Mouse (Mus musculus) gastrocnemius, adult 2 months (tissue): ENCODE results near the gene Slc2a4. TPM values are rescaled to one million over a fixed set of nuclear protein-coding genes. Genes with fewer than 3 reads are reported as not detected.

Experiments
- DNase-seq: peaks from one replicate; pipeline ENCODE4 v3.0.0; 2022
- H3K27ac ChIP-seq: fragments of 200-600 bp; 2 replicates; pipeline ENCODE4 v1.8.1; 2022; ENCODE audit warnings: mild to moderate bottlenecking
- H3K4me3 ChIP-seq: fragments of 200-600 bp; 2 replicates; pipeline ENCODE4 v1.8.1; 2022; ENCODE audit warnings: mild to moderate bottlenecking, moderate library complexity
- CTCF ChIP-seq: fragments of 200-600 bp; IDR thresholded peaks from 2 replicates; pipeline ENCODE4 v1.8.1; 2022; ENCODE audit warnings: antibody characterized with exemption, mild to moderate bottlenecking, moderate library complexity
- intact Hi-C: fragments of 180-260 bp; cut with DNase I; formaldehyde crosslinking; loops from one replicate; pipeline ENCODE4 v1.15.1; 2025
- total RNA-seq, 2 experiments: library from RNA; stranded (reverse); gene quantifications; 2 replicates each; pipeline ENCODE4 v1.2.3; 2021

Slc2a4 gene
- total RNA-seq, 2 experiments from 2014 or later = 494 to 503 TPM

- TF ChIP-seq CTCF = no peak
- intact Hi-C loops = no loop called here
Measured at GRCm38 (mm10) chr11:69947337-69948065, 487 bp downstream of the Slc2a4 start.

GRCm38 (mm10) chr11:69945997-69946891, 1.7 kb downstream of the Slc2a4 start:
- DNase-seq = peak; percentile 65
- intact Hi-C loops = no loop called here
- no peak for TF ChIP-seq CTCF
- peak overlapping the region; percentile 94 for H3K27ac ChIP-seq
- H3K4me3 ChIP-seq = peak overlapping the region; percentile 88

More at GRCm38 (mm10) chr11:69947337-69948065, 487 bp downstream of the Slc2a4 start:
- H3K27ac ChIP-seq = peak overlapping the region; percentile 94
- H3K4me3 ChIP-seq = peak overlapping the region; percentile 88
- DNase-seq = peak; percentile 93

- peak overlapping the region; percentile 94 for H3K27ac ChIP-seq
- no peak for TF ChIP-seq CTCF
- peak overlapping the region; percentile 88 for H3K4me3 ChIP-seq
- intact Hi-C loops = no loop called here
- peak; percentile 38 for DNase-seq
Measured at GRCm38 (mm10) chr11:69945216-69945615, 2.8 kb downstream of the Slc2a4 start.

GRCm38 (mm10) chr11:69940962-69941361, 7.0 kb downstream of the Slc2a4 start:
- peak; percentile 58 for DNase-seq
- no peak for TF ChIP-seq CTCF

GRCm38 (mm10) chr11:69939731-69940130, 8.3 kb downstream of the Slc2a4 start:
- TF ChIP-seq CTCF = no peak
- H3K27ac ChIP-seq = peak overlapping the region; percentile 83
- intact Hi-C loops = no loop called here
- no peak for DNase-seq
- no peak overlapping the region for H3K4me3 ChIP-seq

More at GRCm38 (mm10) chr11:69940962-69941361, 7.0 kb downstream of the Slc2a4 start:
- H3K27ac ChIP-seq = peak overlapping the region; percentile 83
- intact Hi-C loops = no loop called here
- H3K4me3 ChIP-seq = no peak overlapping the region

- H3K27ac ChIP-seq = peak overlapping the region; percentile 83
- intact Hi-C loops = no loop called here
- TF ChIP-seq CTCF = no peak
- H3K4me3 ChIP-seq = no peak overlapping the region
- DNase-seq = no peak
Measured at GRCm38 (mm10) chr11:69939181-69939580, 8.8 kb downstream of the Slc2a4 start.

- no peak overlapping the region for H3K4me3 ChIP-seq
- peak overlapping the region; percentile 83 for H3K27ac ChIP-seq
- intact Hi-C loops = no loop called here
- DNase-seq = no peak
- TF ChIP-seq CTCF = no peak
Measured at GRCm38 (mm10) chr11:69938401-69938979, 9.5 kb downstream of the Slc2a4 start.

- DNase-seq = no peak
- intact Hi-C loops = no loop called here
- Histone ChIP-seq H3K27ac (peak overlapping the region; percentile 83), H3K4me3 (no peak overlapping the region; the same call in 1 of the 2 replicates)
- no peak for TF ChIP-seq CTCF
Measured at GRCm38 (mm10) chr11:69937834-69938233, 10.2 kb downstream of the Slc2a4 start.

- H3K27ac ChIP-seq = peak overlapping the region; percentile 83
- intact Hi-C loops = no loop called here
- peak; percentile 85 for DNase-seq
- peak overlapping the region; percentile 77 for H3K4me3 ChIP-seq
- no peak for TF ChIP-seq CTCF
Measured at GRCm38 (mm10) chr11:69937385-69937784, 10.6 kb downstream of the Slc2a4 start.

GRCm38 (mm10) chr11:69936714-69937347, 11.2 kb downstream of the Slc2a4 start:
- intact Hi-C loops = no loop called here
- peak overlapping the region; percentile 77 for H3K4me3 ChIP-seq
- peak; percentile 45 for DNase-seq
- TF ChIP-seq CTCF = no peak
- H3K27ac ChIP-seq = peak overlapping the region; percentile 83

GRCm38 (mm10) chr11:69936156-69936555, 11.8 kb downstream of the Slc2a4 start:
- DNase-seq = no peak
- Histone ChIP-seq H3K27ac (peak overlapping the region; percentile 83), H3K4me3 (peak overlapping the region; percentile 77)
- intact Hi-C loops = no loop called here
- no peak for TF ChIP-seq CTCF
